Mouse (Mus musculus) olfactory bulb, adult 2 months (tissue): ENCODE data around the gene Bckdk.

Source experiments
- CTCF ChIP-seq: fragments of 200-500 bp; IDR thresholded peaks from 2 replicates; pipeline ENCODE4 v1.5.1; 2012; ENCODE audit warnings: low read depth, mild to moderate bottlenecking, low read length, moderate library complexity; ENCODE audit not compliant: insufficient read depth
- POLR2A ChIP-seq: fragments of 200-500 bp; IDR thresholded peaks from 2 replicates; pipeline ENCODE4 v1.6.1; 2012; ENCODE audit warnings: mild to moderate bottlenecking, low read depth, low read length, moderate library complexity; ENCODE audit not compliant: insufficient read depth

GRCm38 (mm10) chr7:127930636-127931035 is 26.8 kb downstream of the Bckdk start:
- TF ChIP-seq CTCF (no peak), POLR2A (no peak)
